Mouse (Mus musculus) hindbrain, embryonic 14.5 days (tissue): Measurements from ENCODE around the gene 9130213A22Rik. TPM values are rescaled to one million over a fixed set of nuclear protein-coding genes. Genes with fewer than 3 reads are reported as not detected.

Experiments used
- ATAC-seq: fragments of 200-750 bp; cut with Nextera tagmentation; 2 replicates; pipeline ENCODE4 v1.8.0; 2017; ENCODE audit warnings: moderate number of reproducible peaks, mild to moderate bottlenecking, moderate TSS enrichment, moderate library complexity; ENCODE audit not compliant: low FRiP score
- DNase-seq: peaks from one replicate; pipeline ENCODE4 v3.0.0-alpha.2; 2015; ENCODE audit warnings: low spot score
- H3K27ac ChIP-seq: fragments of 300-500 bp; sonication (generic); 2 replicates; pipeline ENCODE4 v1.5.1; 2014; ENCODE audit warnings: mild to moderate bottlenecking, moderate library complexity
- H3K27me3 ChIP-seq: fragments of 300-500 bp; sonication (generic); 2 replicates; pipeline ENCODE4 v1.6.1; 2014; ENCODE audit warnings: mild to moderate bottlenecking, low read length, mixed read lengths; ENCODE audit not compliant: control insufficient read depth, insufficient read depth
- H3K36me3 ChIP-seq: fragments of 300-500 bp; sonication (generic); replicated peaks from 2 replicates; pipeline ENCODE4 v1.6.1; 2014; ENCODE audit not compliant: control insufficient read depth, insufficient read depth
- H3K4me1 ChIP-seq: fragments of 300-500 bp; sonication (generic); replicated peaks from 2 replicates; pipeline ENCODE4 v1.6.1; 2014; ENCODE audit warnings: antibody characterized with exemption, low read length, mixed read lengths; ENCODE audit not compliant: control insufficient read depth, insufficient read depth
- H3K4me2 ChIP-seq: fragments of 300-500 bp; sonication (generic); replicated peaks from 2 replicates; pipeline ENCODE4 v1.6.1; 2014; ENCODE audit warnings: mild to moderate bottlenecking, moderate library complexity
- H3K4me3 ChIP-seq: fragments of 300-500 bp; sonication (generic); replicated peaks from 2 replicates; pipeline ENCODE4 v1.5.1; 2014; ENCODE audit warnings: mild to moderate bottlenecking, low read length
- H3K9ac ChIP-seq: fragments of 300-500 bp; sonication (generic); 2 replicates; pipeline ENCODE4 v1.6.1; 2014
- H3K9me3 ChIP-seq: fragments of 300-500 bp; sonication (generic); 2 replicates; pipeline ENCODE4 v1.6.1; 2016; ENCODE audit warnings: low read length; ENCODE audit not compliant: control insufficient read depth
- WGBS: fragments of 180-500 bp; shearing (Covaris S2); extraction: QIAGEN DNeasy Blood & Tissue Kit; methylation state at CpG from one replicate; pipeline ENCODE4 v1.1.7; 2014; 5-methylcytosine and 5-hydroxymethylcytosine counted together
- polyA plus RNA-seq: library from polyadenylated mRNA; unstranded; fragments of >200 nt; fragmentation: Nextera tagmentation; extraction: Ambion mirVana; gene quantifications from 2 replicates; pipeline ENCODE4 v1.2.1, GENCODE M21; 2014

The 9130213A22Rik gene
- polyA plus RNA-seq, 1 experiment from 2014 or later, result 0.39 TPM

DNA sequence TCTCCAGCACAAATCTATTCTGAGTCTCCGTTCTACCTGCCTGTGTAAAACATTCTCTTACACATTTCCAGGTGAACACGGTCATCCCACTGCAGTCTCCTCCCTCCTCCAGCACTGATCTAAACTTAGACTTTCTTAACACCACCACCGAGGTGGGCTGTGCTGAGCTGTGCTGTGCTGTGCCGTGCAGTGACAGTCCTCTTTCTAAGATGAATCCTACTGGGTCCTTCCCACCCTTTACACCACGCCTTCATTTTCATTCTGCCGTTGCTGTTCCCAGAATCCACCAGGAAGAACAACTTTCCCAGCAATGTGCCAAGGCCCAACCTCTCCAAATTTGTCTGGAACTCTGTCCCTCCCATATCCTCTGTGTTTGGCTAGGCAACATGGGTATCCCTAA is 36.0 kb downstream of the 9130213A22Rik start:
- no peak overlapping the region for H3K4me2 ChIP-seq
- H3K9ac ChIP-seq, result no peak overlapping the region
- H3K36me3 ChIP-seq, result peaks cover 19% of the 10 kb centered on the region
- no peaks in the 10 kb centered on the region for H3K27me3 ChIP-seq
- H3K4me1 ChIP-seq, result peaks cover 21% of the 10 kb centered on the region
- DNase-seq (no peak), ATAC-seq (no peak)
- H3K27ac ChIP-seq, result no peak overlapping the region
- H3K4me3 ChIP-seq, result no peak overlapping the region
- H3K9me3 ChIP-seq, result no peaks in the 10 kb centered on the region
- WGBS, result 72% methylated on average over 6 of the region's 6 CpGs

DNA sequence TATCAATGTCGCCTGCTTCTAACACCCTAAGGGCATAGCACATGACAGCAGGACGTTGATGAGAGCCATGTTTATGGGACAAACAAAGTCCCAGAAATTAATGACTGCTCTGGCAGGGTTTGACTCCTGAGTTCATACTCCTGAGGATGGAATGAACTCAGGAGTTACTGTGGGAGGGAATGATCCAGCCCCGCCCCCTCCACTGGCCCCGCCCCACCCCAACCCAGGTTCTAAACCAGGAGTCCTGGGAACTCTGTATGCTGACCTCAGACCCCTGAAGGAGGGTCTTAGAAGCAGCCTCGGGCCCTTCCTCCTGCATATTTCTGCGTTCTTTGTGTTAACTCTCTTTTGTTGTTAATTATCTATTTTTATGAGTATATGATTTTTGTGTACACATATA is 36.8 kb downstream of the 9130213A22Rik start:
- no peak for ATAC-seq
- no peaks in the 10 kb centered on the region for H3K27me3 ChIP-seq
- no peak overlapping the region for H3K4me2 ChIP-seq
- H3K4me1 ChIP-seq, result peaks cover 17% of the 10 kb centered on the region
- H3K9me3 ChIP-seq, result no peaks in the 10 kb centered on the region
- no peak overlapping the region for H3K4me3 ChIP-seq
- H3K9ac ChIP-seq, result no peak overlapping the region
- H3K27ac ChIP-seq, result no peak overlapping the region
- 64% methylated on average over 6 of the region's 6 CpGs for WGBS
- no peak for DNase-seq
- H3K36me3 ChIP-seq, result peaks cover 12% of the 10 kb centered on the region; the same call in 1 of the 2 replicates

DNA sequence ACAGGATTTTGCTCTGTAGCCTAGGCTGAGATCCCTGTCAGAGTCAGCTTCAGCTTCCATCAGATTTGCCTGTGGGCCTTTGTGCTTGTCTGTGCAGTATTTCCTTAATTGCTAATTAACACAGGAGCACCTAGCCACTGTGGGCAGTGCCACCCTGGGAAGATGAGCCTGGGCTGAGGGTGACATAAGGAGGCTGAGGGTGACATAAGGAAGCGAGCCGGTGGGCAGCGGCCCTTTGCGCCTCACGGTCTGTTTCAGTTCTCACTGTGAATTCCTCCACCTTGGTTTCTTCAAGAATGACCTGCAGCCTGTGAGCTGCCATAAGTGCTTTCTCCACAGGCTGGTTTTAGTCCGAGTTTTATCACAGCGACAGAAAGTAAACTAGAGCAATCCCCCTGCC is 40.8 kb downstream of the 9130213A22Rik start:
- no peak overlapping the region for H3K4me2 ChIP-seq
- 88% methylated on average over 7 of the region's 7 CpGs for WGBS
- H3K27me3 ChIP-seq, result no peaks in the 10 kb centered on the region
- H3K4me3 ChIP-seq, result no peak overlapping the region
- H3K27ac ChIP-seq, result no peak overlapping the region
- no peak for DNase-seq
- no peak for ATAC-seq
- no peaks in the 10 kb centered on the region for H3K36me3 ChIP-seq
- H3K9me3 ChIP-seq, result no peaks in the 10 kb centered on the region
- H3K4me1 ChIP-seq, result no peaks in the 10 kb centered on the region
- H3K9ac ChIP-seq, result no peak overlapping the region

GRCm38 (mm10) chr11:69080855-69081222 is 41.5 kb downstream of the 9130213A22Rik start:
- WGBS, result 84% methylated on average over 8 of the region's 8 CpGs
- H3K27me3 ChIP-seq, result no peaks in the 10 kb centered on the region
- no peak overlapping the region for H3K4me3 ChIP-seq
- no peak overlapping the region for H3K4me2 ChIP-seq
- H3K4me1 ChIP-seq, result no peaks in the 10 kb centered on the region
- ATAC-seq (no peak), DNase-seq (no peak)
- no peaks in the 10 kb centered on the region for H3K36me3 ChIP-seq
- no peaks in the 10 kb centered on the region for H3K9me3 ChIP-seq
- no peak overlapping the region for H3K27ac ChIP-seq
- H3K9ac ChIP-seq, result no peak overlapping the region

DNA sequence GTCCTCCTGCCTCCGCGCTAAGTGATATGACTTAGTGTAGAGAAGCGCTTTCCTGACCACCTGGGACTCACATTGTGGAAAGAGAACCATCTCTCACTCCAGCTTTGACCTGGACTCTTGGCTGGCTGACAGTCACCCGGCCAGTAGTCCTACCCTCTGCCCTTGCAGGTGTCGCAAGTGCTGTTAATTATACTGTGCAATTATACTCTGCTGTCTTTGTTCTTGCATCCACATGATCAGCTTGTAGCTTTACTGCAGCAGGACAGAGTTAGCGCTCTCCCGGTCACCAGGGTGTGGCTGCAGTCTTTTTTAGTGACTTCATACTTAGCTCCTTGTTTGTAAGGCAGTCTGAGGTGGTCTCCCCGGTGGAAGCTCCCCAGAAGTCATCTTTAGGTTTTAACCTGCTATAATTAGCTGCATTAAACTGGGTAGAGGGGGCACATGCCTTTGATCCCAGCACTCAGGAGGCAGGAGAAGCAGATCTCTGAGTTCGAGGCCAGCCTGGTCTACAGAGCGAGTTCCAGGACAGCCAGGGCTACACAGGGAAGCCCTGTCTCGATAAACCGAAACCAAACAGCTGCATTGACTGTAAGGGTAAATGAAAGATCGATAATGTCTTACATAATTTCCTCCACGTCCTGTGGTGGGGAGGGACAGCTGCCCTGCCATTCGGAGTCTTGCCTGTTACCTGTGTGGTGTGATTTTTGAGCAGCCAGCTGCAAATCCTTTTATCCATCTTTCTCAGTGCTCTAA is 42.1 kb downstream of the 9130213A22Rik start:
- Histone ChIP-seq H3K4me3 (no peak overlapping the region), H3K4me2 (no peak overlapping the region), H3K4me1 (no peaks in the 10 kb centered on the region), H3K9me3 (no peaks in the 10 kb centered on the region), H3K27me3 (no peaks in the 10 kb centered on the region), H3K27ac (no peak overlapping the region), H3K9ac (no peak overlapping the region), H3K36me3 (no peaks in the 10 kb centered on the region)
- DNase-seq (no peak), ATAC-seq (no peak)
- WGBS, result 88% methylated on average over 15 of the region's 15 CpGs

DNA sequence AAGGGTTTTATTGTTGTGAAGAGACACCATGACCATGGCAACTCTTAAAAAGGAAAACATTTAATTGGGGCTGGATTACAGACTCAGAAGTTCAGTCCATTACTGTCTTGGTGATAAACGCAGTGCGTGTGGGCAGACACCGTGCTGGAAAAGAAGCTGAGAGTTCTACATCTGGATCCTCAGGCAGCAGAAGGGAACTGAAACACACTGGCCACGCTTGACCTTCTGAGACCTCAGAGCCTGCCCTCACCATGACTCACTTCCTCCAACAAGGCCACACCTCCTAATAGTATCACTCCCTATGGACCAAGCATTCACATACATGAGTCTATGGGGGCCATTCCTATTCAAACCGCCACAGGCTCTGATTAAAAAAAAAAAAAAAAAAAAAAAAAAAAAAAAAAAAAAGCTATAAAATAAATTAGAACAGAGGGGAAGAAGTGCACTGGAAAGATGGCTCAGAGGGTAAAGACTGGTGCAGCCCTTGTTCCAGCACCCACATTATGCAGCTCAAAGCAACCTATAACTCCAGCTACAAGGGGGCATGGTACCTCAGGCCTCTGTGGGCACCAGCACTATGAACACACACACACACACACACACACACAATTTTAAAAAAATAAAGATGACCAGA is 43.5 kb downstream of the 9130213A22Rik start:
- 81% methylated on average over 5 of the region's 5 CpGs for WGBS
- H3K36me3 ChIP-seq, result no peaks in the 10 kb centered on the region
- no peaks in the 10 kb centered on the region for H3K9me3 ChIP-seq
- H3K27ac ChIP-seq, result no peak overlapping the region
- H3K4me3 ChIP-seq, result no peak overlapping the region
- no peak overlapping the region for H3K4me2 ChIP-seq
- ATAC-seq, result no peak
- H3K4me1 ChIP-seq, result no peaks in the 10 kb centered on the region
- DNase-seq, result no peak
- no peak overlapping the region for H3K9ac ChIP-seq
- no peaks in the 10 kb centered on the region for H3K27me3 ChIP-seq

DNA sequence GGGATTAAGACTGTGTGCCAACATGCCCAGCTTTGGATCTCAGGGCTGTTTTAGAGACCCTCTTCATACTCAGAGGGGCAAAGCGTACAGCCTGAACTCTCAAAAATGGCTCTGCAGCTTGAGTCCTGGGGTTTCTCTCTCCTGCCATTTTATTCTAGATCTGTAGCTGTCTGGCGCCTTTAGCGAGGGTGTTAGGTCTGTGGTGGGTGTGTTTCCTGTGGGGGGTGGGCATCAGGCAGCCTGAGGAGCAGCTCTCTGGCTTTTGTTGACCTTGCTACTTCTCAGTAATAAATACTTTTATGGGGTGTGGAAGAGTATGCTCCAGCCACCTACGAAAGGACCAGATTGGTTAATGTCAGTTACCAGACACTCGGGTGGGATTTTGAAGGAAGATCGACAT is 44.3 kb downstream of the 9130213A22Rik start:
- no peak for ATAC-seq
- H3K9ac ChIP-seq, result no peak overlapping the region
- DNase-seq, result no peak
- H3K36me3 ChIP-seq, result no peaks in the 10 kb centered on the region
- no peaks in the 10 kb centered on the region for H3K9me3 ChIP-seq
- no peak overlapping the region for H3K4me3 ChIP-seq
- no peak overlapping the region for H3K4me2 ChIP-seq
- no peak overlapping the region for H3K27ac ChIP-seq
- no peaks in the 10 kb centered on the region for H3K27me3 ChIP-seq
- 88% methylated on average over 6 of the region's 6 CpGs for WGBS
- H3K4me1 ChIP-seq, result no peaks in the 10 kb centered on the region

DNA sequence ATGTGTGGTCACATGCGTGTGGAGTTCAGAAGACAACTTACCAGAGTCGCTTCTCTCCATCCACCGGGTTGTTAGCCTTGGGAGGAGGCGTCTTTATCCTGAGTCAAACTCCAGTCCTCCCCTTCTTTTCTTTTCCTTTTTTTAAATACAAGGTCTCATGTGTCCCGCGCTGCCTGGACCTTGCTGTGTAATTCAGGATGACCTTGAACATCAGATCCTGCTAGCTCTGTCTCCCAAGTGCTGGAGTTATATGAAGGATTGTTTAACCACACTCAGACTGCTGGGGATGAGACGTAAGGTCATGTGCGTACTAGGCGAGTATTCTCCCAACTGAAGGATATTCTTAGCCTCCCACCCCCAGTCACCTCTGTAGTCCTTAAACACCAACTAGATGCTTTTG is 45.1 kb downstream of the 9130213A22Rik start:
- no peaks in the 10 kb centered on the region for H3K27me3 ChIP-seq
- H3K4me3 ChIP-seq, result no peak overlapping the region
- no peak overlapping the region for H3K27ac ChIP-seq
- 86% methylated on average over 9 of the region's 9 CpGs for WGBS
- H3K4me2 ChIP-seq, result no peak overlapping the region
- peaks cover 3% of the 10 kb centered on the region; the same call in 1 of the 2 replicates for H3K4me1 ChIP-seq
- no peak overlapping the region for H3K9ac ChIP-seq
- H3K9me3 ChIP-seq, result no peaks in the 10 kb centered on the region
- no peak for DNase-seq
- ATAC-seq, result no peak
- H3K36me3 ChIP-seq, result no peaks in the 10 kb centered on the region

DNA sequence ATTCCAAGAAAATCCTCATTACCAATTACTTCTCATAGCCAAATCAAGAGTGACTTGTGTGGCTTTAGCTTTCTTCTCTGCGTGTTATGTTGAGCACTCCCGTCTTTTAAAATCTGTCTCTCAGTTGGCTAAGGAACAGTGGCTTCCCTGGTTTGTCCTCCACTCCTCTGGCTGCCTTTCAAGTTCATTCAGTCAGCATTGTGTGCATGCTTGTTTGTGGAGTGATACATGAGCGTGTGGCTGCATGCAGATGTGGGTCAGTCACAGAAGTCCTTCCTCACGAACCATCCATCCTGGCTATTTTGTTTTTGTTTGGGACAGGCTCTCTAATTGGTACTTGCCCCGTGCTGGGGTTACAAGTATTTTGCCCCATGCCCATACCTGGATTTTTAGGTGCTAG is 45.8 kb downstream of the 9130213A22Rik start:
- Histone ChIP-seq H3K27ac (no peak overlapping the region), H3K4me3 (no peak overlapping the region), H3K9ac (no peak overlapping the region), H3K9me3 (no peaks in the 10 kb centered on the region), H3K27me3 (no peaks in the 10 kb centered on the region), H3K4me2 (no peak overlapping the region), H3K4me1 (peaks cover 7% of the 10 kb centered on the region), H3K36me3 (no peaks in the 10 kb centered on the region)
- 62% methylated on average over 5 of the region's 5 CpGs for WGBS
- no peak for ATAC-seq
- DNase-seq, result no peak
